Mouse (Mus musculus): ENCODE data around the gene Lrrc49. TPM values are rescaled to one million over a fixed set of nuclear protein-coding genes. Genes with fewer than 3 reads are reported as not detected.

Gene Lrrc49
- total RNA-seq, 2 experiments from 2014 or later, result 7.2 to 9.3 TPM

DNA sequence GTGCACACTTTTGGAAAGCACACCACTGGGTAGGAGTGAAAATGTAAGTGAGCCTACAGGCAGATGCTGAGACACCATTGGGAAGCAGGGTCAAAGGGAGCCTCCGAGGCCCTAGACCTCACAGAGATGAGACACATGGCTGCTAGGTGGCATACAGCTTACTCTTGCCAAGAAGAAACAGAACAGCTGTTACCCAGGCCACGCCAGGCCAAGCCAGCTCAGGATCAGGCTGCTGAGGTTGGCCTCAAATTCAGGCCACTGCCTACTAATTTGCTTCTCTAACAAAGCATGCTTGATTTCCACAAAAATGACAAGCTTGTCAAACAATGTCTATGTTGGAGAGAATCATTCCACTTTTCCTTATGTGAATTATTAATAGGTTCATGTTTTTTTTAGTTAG, 83.0 kb downstream of the Lrrc49 start:
- intact Hi-C loops (cut with DNase I), result no loop called here
- no peak for DNase-seq

DNA sequence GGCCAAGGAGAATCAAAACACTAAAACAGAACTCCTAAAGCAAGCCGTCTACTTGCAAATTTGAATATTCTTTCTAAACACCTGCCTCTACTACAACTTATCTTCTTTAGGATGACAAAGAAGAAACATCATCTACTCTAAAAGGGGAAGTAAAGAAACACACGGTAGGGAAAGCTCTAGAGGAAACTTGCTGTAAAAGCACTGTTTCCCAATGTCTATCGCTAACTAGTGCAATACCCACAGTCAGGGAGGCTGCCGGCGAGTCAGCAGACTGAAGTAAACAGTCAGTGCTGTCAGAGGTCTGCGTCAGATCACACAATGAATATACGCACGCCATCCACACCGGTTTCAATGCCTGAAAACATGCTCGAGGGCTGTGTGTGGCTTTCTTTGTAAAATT, 86.0 kb downstream of the Lrrc49 start:
- no peak for DNase-seq
- intact Hi-C loops (cut with DNase I), result no loop called here

DNA sequence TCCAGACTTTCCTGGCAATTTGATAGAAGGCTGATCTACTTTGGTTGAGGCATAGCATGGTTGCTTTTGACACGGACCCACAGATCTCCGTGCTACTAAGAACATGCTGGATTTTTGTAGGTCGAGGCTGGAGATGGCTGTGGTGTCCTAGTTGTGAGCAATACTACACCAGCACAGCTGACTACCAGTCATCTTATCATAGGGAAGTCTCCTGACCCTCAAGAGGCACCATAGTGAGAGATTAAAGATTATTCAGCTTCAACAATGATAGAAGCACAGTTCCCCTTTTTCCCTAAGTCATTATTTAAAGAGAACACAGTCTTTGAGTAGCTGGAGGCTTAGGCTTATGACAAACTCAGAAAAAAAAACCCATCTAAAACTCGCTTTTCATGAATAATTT, 87.7 kb downstream of the Lrrc49 start:
- no peak for DNase-seq
- intact Hi-C loops (cut with DNase I), result no loop called here

DNA sequence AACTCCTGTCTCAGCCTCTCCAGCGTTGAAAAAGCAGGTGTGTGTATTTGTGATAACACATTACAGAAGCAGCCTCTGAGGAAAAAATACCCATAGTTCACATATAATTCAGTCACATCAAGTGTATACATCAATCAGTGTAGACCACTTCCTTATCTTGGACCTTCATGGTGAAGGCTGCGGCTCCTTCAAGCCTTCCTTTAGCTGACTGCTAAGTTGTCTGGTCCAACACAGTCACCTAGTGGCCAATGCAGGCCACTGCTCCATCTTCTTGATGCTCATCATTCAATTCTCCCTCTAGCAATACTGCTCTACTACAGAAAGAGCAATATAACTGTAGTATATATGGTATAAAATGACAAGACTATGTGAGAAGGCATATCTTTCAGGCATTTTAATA, 88.5 kb downstream of the Lrrc49 start:
- intact Hi-C loops (cut with DNase I), result loop anchor here (1.0 to 5.0 kb wide), 2 partner anchors 78 to 354 kb away; no protein-coding TSS in a partner anchor
- DNase-seq, result peak; percentile 44 to 52

DNA sequence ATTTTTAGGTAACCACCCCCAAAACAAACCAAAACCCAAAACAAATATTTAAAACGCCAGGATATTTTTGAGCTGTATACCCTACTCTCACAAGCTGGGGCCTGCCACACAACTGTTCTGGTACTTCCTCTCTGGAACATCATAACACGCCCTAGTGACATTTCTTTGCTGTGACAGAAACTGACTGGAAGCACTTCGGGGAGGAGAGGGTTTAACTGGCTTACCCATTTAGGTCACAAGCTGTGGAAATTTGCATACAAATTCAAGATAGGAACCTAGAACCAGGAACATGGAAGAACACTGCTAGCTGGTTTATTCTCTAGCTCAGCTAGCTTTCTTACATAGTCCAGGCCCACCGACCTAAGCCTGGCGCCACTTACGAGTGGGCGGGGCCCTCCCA, 92.6 kb downstream of the Lrrc49 start:
- intact Hi-C loops (cut with DNase I), result loop anchor here (5.0 kb wide), 1 partner anchor 82 kb away; no protein-coding TSS in a partner anchor
- DNase-seq, result no peak

DNA sequence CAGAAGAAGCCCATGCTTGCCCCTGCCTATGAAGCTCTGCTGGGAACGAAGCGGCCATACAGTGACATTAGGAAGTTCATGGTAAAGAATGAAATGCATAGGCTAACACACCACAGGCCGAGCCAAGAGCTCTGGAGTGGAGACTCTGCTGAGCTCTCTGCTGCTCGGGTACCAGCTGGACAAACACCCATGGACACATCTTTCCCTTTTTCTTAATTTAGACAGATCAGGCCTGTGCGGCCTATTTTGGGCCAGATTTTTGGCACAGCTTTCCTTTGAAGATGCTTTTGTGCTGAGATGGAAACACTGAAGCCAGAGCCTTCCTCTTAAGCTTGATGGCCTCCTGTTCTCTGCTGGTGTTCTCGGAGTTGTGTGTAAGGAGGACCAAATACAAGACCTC, 95.0 kb downstream of the Lrrc49 start:
- DNase-seq, result peak; percentile 18 to 25
- intact Hi-C loops (cut with DNase I), result no loop called here

DNA sequence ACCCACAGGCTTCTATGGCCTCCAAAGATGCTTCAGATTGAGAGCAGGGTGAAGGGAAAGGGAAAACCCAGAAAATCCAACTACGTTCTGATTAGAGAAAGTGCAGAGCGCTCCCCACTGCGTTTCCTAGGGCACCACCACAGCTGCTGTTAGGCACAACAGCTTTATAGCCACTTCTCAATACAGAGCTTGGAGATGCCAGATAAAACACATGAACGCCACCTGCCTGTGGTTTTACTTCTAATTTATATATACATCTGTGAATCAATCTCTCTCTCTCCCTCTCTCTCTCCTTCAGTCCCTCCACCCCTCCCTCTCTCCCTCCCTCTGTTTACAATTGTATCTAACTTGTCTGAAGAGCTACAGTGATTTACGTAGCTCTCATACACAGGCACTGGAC, 95.6 kb downstream of the Lrrc49 start:
- intact Hi-C loops (cut with DNase I), result no loop called here
- DNase-seq, result no peak

DNA sequence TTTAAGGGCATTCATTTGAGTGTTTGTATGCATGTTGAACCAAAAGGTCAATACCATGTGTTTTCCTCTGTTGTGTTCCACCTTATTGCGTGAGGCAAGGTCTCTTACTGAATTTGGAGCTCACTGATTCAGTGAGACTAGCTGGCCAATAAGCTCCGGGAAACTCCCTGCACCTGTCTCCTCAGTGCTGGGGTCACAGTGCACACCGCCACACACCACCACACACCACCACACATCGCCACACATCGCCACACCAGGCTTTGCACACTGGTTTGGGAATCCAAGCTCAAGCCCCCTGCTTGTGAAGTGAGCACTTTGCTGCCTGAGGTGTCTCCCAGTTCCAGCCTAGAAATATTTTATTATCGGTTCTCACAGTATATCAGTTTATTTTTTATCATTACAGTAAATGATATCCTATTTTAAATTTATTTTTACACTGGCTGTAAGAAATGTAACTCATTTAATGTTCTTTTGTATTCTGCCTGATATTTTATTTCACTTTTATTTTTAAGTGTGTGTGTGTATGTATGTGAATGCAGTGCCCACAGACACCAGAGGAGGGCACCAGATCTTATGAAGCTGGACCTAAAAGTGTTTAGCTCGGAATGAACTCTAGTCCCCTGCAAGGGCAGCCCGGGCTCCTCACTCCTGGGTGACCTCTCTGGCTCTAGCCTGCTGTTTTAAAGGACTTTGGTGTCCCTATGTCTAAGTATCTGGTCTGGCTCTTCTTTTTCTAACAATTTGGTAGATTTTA, 96.9 kb downstream of the Lrrc49 start:
- intact Hi-C loops (cut with DNase I), result no loop called here

DNA sequence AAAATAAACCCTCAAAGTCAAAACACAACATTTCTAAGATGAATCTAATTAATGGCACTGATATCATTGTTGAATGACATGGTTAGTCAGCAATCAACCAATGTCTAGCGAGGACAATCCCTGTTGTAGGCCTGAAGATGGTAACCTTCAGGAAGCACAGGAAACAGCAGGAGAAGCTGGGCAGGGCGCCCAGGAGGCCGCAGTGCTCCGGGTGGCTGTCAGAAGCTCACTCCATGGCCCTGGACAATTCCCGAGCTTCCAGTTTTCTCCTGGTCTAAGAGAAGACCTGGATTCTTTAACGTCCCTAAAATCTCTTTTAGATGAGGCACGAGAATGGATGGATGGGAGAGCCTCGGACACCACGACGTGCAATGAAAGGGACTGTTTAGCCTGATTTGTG, 99.0 kb downstream of the Lrrc49 start:
- intact Hi-C loops (cut with DNase I), result no loop called here
- DNase-seq, result no peak

More for the DNA sequence above, 96.9 kb downstream of the Lrrc49 start:
- no peak for DNase-seq

DNA sequence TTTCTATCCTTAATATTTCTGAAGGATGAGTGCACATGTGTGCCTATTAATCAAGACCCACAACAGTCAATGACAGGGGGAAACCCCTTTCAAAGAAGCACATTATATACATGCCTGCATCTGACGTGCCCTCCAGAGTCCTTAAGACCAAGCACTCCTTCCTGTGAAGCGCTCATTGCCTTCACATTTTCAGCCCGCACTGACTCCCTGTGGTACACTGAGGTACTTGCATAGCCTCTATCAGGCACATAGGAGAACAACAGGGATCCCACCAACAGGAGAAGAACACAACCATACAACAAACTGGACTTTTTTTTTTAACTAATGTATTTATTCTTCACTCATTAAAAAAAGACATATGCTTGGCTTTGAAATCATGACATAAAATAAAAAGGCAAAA, 101.0 kb downstream of the Lrrc49 start:
- DNase-seq, result no peak
- intact Hi-C loops (cut with DNase I), result no loop called here

DNA sequence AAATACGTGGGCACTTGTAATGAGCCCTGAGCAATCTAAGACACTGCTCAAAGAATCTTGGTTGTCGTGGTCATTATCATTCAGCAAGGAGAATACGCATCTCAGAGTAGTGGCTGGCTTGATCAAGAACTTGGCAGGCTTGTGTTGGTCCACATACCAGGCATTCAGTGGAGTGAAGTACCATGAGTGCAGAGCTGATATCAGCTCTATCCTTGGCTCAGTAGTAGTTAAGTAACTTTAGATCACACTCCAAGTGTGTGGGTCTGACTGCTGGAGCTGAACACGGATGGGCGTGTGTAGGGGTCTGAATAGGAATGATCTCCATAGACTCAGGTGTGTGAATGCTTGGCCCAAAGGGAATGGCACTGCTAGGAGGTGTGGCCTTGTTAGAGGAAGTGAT, 102.8 kb downstream of the Lrrc49 start:
- DNase-seq, result peak in 1 of 2 experiments; percentile 11
- intact Hi-C loops (cut with DNase I), result no loop called here

DNA sequence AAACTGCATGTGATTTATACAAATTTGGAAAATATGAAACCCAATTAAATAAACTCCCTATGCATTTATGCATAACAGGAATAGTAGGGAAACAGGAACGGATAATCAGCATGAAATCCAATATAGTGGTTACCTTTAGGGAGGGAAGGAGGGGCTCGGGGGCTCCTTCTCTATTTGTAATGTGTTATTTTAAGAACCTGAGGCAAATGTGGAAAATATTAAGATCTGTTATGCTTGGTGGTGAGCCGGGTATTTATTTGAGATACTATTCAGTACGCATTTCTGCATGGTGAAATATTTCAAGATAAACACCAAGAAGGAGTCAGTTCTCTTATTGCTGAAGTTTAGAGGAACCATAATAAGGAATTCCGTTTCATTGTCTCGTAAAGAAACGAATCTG, 105.4 kb downstream of the Lrrc49 start:
- no peak for DNase-seq

DNA sequence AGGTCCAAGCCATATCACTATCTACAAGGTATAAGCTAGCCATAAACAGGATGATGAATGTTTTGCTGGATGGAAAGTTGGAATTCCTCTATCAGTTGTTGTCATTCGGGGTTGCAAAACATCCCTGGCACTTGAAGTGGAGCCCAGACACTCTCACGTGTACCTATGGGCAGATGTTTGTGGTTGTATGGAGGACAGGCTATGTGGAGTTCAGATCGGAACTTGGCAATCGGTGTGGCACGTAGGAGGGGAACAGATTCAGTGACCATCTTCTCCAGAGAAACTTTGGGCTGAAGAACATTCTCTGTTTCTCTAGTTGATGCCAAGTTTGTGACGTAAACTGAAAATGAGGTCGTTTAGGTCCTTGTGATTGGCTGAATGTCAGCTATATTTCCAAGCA, 114.9 kb downstream of the Lrrc49 start:
- DNase-seq, result no peak

More for the DNA sequence above, 105.4 kb downstream of the Lrrc49 start:
- intact Hi-C loops (cut with DNase I), result no loop called here

DNA sequence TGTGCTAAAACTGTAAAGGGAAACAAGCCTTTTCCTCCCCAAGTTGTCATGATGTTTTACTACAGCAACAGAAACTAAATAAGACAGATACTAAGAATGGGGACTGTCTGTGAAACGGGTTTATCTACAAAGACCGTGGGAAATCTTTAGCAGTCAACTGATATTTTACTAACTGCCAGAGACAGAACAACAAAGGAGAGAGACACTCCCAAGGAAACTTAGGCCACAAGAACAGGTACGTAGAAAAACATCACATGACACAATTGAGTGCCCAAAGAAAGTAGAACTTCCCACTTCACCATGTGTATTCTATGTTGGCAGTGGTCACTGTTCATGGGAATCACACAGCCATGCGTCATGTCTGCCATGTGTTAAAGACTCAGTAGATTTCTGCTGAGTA, 116.2 kb downstream of the Lrrc49 start:
- intact Hi-C loops (cut with DNase I), result no loop called here
- no peak for DNase-seq

More for the DNA sequence above, 114.9 kb downstream of the Lrrc49 start:
- intact Hi-C loops (cut with DNase I), result no loop called here

DNA sequence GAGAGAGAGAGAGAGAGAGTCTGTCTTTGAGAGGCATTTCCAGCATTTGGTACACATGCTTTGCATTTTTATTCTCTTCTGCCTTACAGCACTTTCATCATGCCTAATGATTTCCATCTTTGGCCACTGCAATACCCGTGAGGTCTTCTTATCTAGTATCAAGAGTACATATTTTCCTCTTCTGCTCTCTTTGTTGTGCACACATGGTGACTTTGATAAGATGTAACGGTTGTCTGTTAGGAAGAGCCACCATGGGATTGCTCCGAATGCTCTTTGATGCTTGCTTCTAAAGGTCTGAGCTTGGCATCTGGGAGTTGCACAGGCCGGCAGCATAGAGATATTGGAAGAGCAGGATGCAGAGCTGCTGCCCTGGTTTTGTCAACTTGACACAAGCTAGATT, 116.9 kb downstream of the Lrrc49 start:
- DNase-seq, result no peak
- intact Hi-C loops (cut with DNase I), result no loop called here

DNA sequence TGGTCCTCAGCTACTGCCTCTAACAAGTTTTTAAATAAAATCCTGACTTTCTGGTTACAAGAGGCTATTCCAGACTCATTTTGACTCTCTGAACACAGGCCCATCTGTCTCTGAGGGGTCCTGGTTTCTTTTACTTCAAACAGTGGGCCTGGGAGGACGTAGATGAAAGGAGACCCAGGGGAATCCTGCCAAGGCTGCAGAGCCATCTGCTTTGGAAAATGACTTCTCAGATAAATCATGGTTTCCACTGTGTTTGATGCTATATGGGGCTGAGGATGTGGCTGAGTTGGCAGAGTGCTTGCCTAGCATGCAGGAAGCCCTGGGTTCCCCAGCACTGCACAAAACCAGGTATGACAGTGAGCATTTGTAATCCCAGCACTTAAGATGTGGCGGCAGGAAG, 118.6 kb downstream of the Lrrc49 start:
- intact Hi-C loops (cut with DNase I), result no loop called here
- DNase-seq, result no peak

DNA sequence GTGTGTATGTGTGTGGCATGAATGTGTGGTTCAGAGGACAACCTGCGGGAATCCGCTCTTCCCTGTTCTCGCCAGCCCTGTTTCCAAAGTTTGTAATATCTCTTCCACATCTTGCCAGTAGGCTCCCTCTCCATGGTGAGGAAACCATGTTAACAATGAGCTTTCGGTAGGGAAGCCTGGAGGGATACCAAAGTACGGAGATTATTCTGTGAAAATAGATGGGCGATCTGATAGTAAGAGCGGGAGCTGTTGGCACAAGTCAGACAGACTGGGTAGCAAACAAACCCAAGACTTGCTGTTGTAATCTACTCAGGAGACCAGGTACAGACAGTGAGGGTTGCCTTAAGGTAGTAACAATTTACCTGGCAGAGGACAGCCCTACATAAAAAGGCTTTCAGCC, 124.1 kb downstream of the Lrrc49 start:
- no peak for DNase-seq
- intact Hi-C loops (cut with DNase I), result no loop called here

DNA sequence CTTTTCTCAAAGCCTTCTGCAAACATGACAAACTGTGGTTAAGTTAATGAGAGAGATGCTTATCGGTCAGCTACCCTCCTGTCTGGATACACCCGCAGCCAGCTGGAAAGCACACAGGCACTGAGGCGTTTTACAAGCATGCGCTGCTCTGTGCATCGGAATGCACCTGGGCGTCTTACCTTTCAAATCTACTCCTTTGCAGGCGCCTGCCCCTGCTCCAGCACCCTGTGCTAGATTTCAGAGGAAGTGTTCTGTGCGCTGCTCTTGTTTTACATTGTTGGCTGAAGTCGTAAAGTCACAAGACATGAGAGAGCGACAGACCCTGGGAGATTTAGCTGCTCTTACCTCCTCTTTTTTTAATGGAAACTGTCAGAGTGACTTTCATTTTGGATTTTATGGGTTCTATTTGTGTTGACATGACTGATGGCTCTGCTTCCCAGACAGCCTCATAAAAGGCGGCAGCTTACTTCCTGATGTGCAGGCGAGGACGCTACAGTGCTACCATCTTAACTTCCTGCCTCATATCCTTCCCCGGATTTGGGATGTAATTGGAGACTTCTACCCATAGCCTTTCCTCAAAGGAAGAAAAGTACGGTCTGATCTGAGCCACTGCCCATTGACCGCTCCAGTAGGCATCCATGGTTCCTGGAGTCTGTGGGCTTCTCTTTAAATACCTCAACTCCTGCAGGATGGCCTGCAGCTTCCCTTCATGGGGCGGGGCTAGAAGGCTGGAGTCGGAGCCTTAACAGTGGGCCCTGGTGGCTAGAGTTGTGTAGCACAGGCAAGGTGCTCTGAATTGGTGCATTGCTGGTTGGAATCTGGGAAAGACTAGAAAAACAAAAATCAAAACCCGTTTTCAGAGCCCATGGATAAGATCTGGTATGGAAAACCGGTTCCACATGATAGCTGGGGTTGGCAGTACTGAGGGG, 125.3 kb downstream of the Lrrc49 start:
- no peak for DNase-seq
- intact Hi-C loops (cut with DNase I), result no loop called here

DNA sequence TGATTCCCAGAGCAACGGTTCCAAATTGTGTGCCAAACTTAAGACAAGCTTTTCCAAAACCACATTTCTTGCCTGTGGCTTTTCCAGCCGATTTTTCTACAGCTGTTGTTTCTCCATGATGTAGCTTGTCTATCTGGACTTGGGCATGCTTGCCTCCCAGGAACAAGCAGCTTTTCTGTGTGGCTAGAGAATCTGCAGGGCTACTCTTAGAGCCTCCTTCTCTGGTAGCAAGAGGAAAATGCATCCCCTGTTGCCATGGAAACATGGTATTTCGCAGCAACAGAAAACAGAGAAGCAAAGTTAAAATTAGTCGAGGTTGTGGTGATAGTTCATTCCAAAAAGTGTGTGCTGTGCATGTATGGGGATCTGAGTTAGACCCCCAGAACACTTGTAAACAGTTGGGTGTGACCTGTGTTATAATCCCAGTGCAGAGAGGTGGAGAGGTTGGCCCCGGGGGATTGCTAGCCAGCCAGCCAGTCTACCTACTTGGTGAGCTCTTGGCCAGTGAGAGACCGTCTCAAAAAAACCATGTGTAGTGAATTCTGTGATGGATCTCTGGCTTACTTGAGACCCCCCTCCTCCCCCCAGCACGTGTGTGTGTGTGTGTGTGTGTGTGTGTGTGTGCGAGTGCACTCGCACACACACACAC, 126.2 kb downstream of the Lrrc49 start:
- DNase-seq, result peak; percentile 31 to 34
- intact Hi-C loops (cut with DNase I), result no loop called here

DNA sequence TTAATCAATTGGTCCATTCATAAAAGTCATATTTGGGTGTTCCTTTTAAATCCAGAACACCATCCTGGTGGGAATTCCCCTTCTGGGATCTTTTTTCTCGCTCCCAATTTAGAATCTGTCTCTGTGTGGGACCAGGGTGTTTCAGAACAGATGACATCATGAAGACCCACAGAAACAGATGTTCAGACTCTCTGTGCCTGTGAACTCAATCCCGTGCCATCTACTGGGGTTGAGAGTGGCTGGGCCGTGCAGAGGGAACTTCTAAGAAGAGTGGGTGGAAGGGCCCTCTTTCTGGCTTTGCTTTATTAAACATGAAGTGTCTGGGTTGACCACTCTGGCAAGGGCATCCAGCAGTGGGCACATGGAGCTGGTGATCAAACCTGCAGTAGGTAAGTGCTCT, 129.5 kb downstream of the Lrrc49 start:
- DNase-seq, result no peak
- intact Hi-C loops (cut with DNase I), result no loop called here

DNA sequence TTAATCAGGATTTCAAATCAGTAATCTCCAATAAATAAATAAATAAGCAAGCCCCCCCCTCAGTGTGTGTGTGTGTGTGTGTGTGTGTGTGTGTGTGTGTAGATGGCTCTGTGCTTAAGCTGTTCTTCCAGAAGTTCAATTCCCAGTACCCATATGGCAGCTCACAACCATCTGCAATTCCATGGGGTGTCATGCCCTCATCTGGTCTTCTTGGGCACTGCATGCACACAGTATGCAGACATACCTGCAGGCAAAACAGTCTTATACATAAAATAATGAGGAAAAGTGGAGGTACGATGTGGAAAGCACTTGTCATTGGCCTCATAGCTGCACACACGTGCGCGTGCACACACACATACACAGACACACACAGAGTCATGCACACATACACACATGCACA, 136.7 kb downstream of the Lrrc49 start:
- intact Hi-C loops (cut with DNase I), result no loop called here
- DNase-seq, result no peak
